16 mouse cellular contexts compared by ENCODE assay signal in the genomic region with DNA sequence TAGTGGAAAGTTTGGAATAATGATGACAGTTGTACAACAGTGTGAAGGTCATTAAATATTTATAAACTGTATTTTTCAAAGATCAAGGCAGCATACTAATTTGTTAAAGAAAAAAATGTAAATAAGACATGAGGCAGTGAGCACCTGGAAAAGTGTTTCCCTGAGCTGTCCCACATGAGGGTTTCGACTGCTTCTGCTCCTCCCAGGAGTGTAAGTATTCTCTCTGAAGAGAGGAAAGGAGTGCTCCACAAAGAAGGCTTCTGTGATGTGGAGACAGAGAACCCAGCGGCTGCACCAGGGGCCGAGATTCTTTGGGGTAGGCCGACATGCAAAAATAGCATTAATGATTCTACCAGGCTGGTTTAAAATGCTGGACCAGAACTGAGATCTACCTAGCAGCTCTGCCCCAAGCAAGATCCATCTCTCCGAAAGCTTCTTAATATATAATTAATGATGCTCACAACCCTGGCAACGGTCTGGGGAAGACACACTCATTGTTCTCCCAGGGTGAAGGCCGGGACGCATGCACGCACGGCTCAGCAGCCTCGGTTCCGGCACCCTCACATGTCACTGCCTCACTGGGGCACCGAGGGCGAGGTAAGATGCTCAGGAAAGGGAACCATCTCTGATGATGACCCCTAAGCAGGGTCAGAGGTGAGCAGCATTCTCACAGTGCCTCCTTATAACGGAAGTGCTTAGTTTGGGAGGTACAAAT.
DNase-seq lines count a peak whose midpoint lies in the region; ATAC-seq and TF ChIP-seq lines count a peak whose summit lies in the region.
"Had no signal": no experiment of that assay in that cellular context is flagged by ENCODE, and none has a peak within 500 bp of the region (broad histone marks: within the 10 kb centered on the region; RNA-seq: fewer than 3 reads in every experiment).

No protein-coding gene starts in this region.

- H3K36me3 ChIP-seq in forebrain, embryonic 14.5 days (ENCODE audit: control insufficient read depth, insufficient read depth, low read length): peaks cover 28% of the 10 kb centered on the region
- H3K36me3 ChIP-seq in hindbrain, embryonic 13.5 days: peaks cover 33% of the 10 kb centered on the region
- peaks cover 28% of the 10 kb centered on the region for H3K36me3 ChIP-seq in midbrain, postnatal 0 days (ENCODE audit: insufficient read depth, low read length)
- H3K36me3 ChIP-seq: stomach, embryonic 15.5 days had no signal

- no peak overlapping the region for H3K9ac ChIP-seq in forebrain, embryonic 14.5 days (ENCODE audit: low read length)
- no peak overlapping the region for H3K9ac ChIP-seq in hindbrain, embryonic 13.5 days
- no peak overlapping the region for H3K9ac ChIP-seq in midbrain, postnatal 0 days (replicated peaks; ENCODE audit: low read length, poor library complexity, severe bottlenecking)
- H3K9ac ChIP-seq: lung, embryonic 14.5 days; stomach, embryonic 15.5 days had no signal

- no peaks in the 10 kb centered on the region for H3K27me3 ChIP-seq in forebrain, embryonic 14.5 days (replicated peaks; ENCODE audit: control insufficient read depth, insufficient read depth, low read length)
- no peaks in the 10 kb centered on the region for H3K27me3 ChIP-seq in hindbrain, embryonic 13.5 days
- H3K27me3 ChIP-seq in midbrain, postnatal 0 days (ENCODE audit: insufficient read depth, low read length): no peaks in the 10 kb centered on the region
- H3K27me3 ChIP-seq: stomach, embryonic 15.5 days had no signal

- H3K9me3 ChIP-seq in forebrain, embryonic 14.5 days (replicated peaks; ENCODE audit: control insufficient read depth, low read length): no peaks in the 10 kb centered on the region
- no peaks in the 10 kb centered on the region for H3K9me3 ChIP-seq in hindbrain, embryonic 13.5 days
- H3K9me3 ChIP-seq in midbrain, postnatal 0 days (ENCODE audit: low read length): no peaks in the 10 kb centered on the region
- H3K9me3 ChIP-seq: G1E; stomach, embryonic 15.5 days had no signal

- WGBS in forebrain, embryonic 14.5 days: 74% methylated on average over 15 of the region's 15 CpGs
- 57% methylated on average over 15 of the region's 15 CpGs for WGBS in hindbrain, embryonic 13.5 days
- 51% methylated on average over 15 of the region's 15 CpGs for WGBS in midbrain, postnatal 0 days

- no peak for DNase-seq in left cerebral cortex, adult 2 months (ENCODE audit: extremely low spot score in 1 of 2, low spot score in 2 of 2)
- no peak for DNase-seq in left cerebral cortex, postnatal 14 days (ENCODE audit: low spot score in 2 of 2)
- DNase-seq in forebrain, embryonic 14.5 days (ENCODE audit: low spot score): no peak
- DNase-seq in midbrain, postnatal 0 days (ENCODE audit: low spot score): no peak
- DNase-seq in urinary bladder, postnatal 36 days (ENCODE audit: low spot score in 2 of 2): no peak
- no peak for DNase-seq in frontal cortex, postnatal 36 days (ENCODE audit: low spot score in 2 of 2)
- DNase-seq: adrenal gland, adult 2 months; cerebellum, adult 11-12 months; embryo, embryonic 11 days; heart, adult 2 months; heart, postnatal 10 days; lung, embryonic 14.5 days had no signal

- intact Hi-C loops in left cerebral cortex, adult 2 months (cut with DNase I): no loop called here
- intact Hi-C loops in left cerebral cortex, postnatal 14 days (cut with DNase I): no loop called here

- H3K4me2 ChIP-seq in forebrain, embryonic 14.5 days (ENCODE audit: low read length): no peak overlapping the region
- no peak overlapping the region for H3K4me2 ChIP-seq in hindbrain, embryonic 13.5 days
- H3K4me2 ChIP-seq in midbrain, postnatal 0 days (ENCODE audit: low read depth, low read length, poor library complexity, severe bottlenecking): no peak overlapping the region
- H3K4me2 ChIP-seq: liver, embryonic 11.5 days; lung, embryonic 14.5 days; stomach, embryonic 15.5 days had no signal

- 0 out of 2 replicates have a peak, but pooled peaks have one; percentile 7 for ATAC-seq in forebrain, embryonic 14.5 days
- no peak for ATAC-seq in hindbrain, embryonic 13.5 days (ENCODE audit: low FRiP score)
- peak; percentile 45 for ATAC-seq in midbrain, postnatal 0 days (ENCODE audit: low FRiP score)

- peaks cover 15% of the 10 kb centered on the region for H3K4me1 ChIP-seq in forebrain, embryonic 14.5 days (ENCODE audit: control insufficient read depth, insufficient read depth, low read length)
- peaks cover 17% of the 10 kb centered on the region for H3K4me1 ChIP-seq in hindbrain, embryonic 13.5 days (replicated peaks)
- no peaks in the 10 kb centered on the region; the same call in 1 of the 2 replicates for H3K4me1 ChIP-seq in midbrain, postnatal 0 days (ENCODE audit: insufficient read depth, low read length)
- H3K4me1 ChIP-seq: stomach, embryonic 15.5 days had no signal

- H3K27ac ChIP-seq in left cerebral cortex, adult 2 months: peak overlapping the region; percentile 83
- H3K27ac ChIP-seq in forebrain, embryonic 14.5 days (ENCODE audit: low read depth, low read length): peak overlapping the region; percentile 63; the same call in 1 of the 2 replicates
- peak overlapping the region; percentile 70 for H3K27ac ChIP-seq in hindbrain, embryonic 13.5 days
- peak overlapping the region; percentile 55; the same call in 1 of the 2 replicates for H3K27ac ChIP-seq in midbrain, postnatal 0 days (ENCODE audit: low read depth, low read length)
- H3K27ac ChIP-seq: heart, adult 2 months had no signal

- no peak for TF ChIP-seq CTCF in left cerebral cortex, adult 2 months (IDR thresholded peaks at IDR 0.05)
- TF ChIP-seq CTCF in midbrain, postnatal 0 days (IDR thresholded peaks at IDR 0.05): no peak

- H3K4me3 ChIP-seq in left cerebral cortex, adult 2 months: no peak overlapping the region
- H3K4me3 ChIP-seq in forebrain, embryonic 14.5 days (ENCODE audit: low read depth, low read length): no peak overlapping the region
- H3K4me3 ChIP-seq in hindbrain, embryonic 13.5 days: no peak overlapping the region
- H3K4me3 ChIP-seq in midbrain, postnatal 0 days (ENCODE audit: low read depth, low read length): no peak overlapping the region
- H3K4me3 ChIP-seq: heart, adult 2 months; stomach, embryonic 15.5 days had no signal
